Mouse (Mus musculus) MEL-GATA-1-ER (cell line): ENCODE results near the gene Serpinb3a.
A peak's percentile ranks its signal among the peaks of the same experiment; 100 is the strongest.
"Not testable (repeated sequence)": the region's sequence is repeated elsewhere in the genome, so short reads cannot be mapped to it uniquely, and the experiment has no call there.

Experiments
- DNase-seq: peaks from one replicate; pipeline ENCODE4 v3.0.0-alpha.2; 2012; ENCODE audit warnings: low read depth; ENCODE audit errors: extremely low read depth

Gene Serpinb3a

DNA sequence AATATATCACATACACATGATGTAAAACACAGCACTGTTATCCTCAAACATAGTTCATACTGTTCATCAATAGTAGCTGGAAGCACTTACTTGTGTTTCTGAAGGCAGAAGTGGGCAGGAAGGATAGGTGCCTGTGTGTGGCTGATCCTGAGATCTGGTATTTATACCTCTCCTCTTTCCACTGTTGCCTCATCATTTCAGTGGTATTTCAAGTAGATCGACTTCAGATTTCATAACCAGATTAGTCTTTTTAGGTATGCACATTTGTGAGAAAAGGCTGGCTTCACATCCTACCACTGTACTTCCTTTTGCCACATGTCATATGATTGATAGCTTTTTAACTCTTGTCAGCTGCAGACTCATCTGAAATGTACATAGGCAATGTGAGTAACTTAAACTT is at the start of gene Serpinb3a:
TSS of gene Serpinb3a (minus strand) at position 101 of the 400 bp plus-strand sequence.
- DNase-seq, result no peak

DNA sequence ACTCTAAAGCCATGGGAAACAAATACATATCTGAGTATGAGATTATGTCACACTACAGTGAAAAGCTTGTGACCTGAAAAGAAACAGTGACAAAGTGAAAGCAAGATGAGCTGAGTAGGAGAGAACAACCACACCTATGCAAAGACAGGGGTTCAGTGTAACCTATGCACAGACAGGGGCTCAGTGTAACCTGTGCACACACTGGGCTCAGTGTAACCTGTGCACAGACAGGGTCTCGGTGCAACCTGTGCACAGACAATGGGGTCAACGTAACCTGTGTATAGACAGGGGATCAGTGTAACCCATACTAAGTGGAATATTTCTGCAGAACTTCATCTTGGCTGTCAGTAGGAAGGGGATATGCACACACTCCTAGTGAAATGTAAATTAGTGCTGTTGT is 46.3 kb upstream of the Serpinb3a start:
- no peak for DNase-seq

DNA sequence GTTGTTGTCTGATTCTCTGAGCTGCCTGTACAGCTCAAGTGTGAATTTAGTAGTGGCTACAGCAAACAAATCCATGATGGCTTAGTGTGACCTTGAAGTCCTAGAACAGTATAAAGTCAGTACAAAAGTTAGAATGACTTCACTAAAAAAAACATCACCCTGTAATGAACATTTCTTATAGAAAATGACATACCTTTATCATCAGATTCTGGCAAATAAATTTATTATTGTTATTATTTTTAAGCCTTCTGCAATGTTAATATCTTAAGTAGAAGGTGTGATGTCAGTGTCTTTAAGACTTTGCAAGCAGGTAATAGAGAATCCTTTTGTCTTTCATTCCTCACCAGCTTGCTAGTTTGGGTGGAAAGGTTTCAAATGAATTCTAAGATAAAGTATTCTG is 31.3 kb upstream of the Serpinb3a start, which contains the start of gene Serpinb3d:
TSS of gene Serpinb3d (minus strand) at position 101 of the 400 bp plus-strand sequence.
- no peak for DNase-seq

DNA sequence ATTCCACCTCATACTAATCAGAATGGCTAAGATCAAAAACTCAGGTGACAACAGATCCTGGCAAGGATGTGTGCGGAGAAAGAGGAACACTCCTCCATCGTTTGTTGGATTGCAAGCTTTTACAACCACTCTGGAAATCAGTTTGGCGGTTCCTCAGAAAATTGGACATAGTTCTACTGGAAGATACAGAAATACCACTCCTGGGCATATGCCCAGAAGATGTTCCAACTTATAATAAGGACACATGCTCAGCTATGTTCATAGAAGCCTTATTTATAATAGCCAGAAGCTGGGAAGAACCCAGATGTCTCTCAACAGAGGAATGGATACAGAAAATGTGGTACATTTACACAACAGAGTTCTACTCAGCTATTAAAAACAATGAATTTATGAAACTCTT is 17.9 kb downstream of the Serpinb3a start:
- not testable (repeated sequence) for DNase-seq

DNA sequence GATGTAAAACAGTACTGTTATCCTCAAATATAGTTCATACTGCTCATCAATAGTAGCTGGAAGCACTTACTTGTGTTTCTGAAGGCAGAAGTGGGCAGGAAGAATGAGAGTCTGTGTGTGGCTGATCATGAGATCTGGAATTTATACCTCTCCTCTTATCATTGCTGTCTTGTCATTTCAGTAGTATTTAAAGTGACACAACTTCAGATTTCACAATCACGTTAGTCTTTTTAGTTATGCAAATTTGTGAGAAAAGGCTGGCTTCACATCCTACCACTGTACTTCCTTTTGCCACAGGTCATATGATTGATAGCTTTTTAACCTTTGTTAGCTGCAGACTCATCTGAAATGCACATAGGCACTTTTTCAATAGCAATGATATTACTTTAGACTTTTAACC is 26.2 kb downstream of the Serpinb3a start:
- DNase-seq, result no peak

DNA sequence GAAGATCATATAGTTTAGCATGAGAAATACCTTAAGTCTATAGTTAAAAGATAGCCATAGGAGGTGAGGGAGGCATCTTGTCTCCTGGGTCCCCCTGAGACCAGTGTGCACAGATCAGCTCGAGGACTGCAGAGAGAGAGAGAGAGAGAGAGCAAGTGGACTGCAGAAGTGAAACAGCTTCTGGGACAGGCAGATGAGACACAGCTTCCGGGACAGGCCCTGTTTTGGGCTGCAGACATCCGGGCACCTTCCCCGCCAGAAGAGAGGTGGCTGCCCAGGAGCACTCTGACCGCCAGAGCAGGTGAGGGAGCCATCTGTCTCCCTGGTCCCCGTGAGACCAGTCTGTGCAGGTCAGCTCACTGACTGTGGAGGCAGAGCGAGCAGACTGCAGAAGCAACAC is 36.9 kb downstream of the Serpinb3a start:
- no peak for DNase-seq

DNA sequence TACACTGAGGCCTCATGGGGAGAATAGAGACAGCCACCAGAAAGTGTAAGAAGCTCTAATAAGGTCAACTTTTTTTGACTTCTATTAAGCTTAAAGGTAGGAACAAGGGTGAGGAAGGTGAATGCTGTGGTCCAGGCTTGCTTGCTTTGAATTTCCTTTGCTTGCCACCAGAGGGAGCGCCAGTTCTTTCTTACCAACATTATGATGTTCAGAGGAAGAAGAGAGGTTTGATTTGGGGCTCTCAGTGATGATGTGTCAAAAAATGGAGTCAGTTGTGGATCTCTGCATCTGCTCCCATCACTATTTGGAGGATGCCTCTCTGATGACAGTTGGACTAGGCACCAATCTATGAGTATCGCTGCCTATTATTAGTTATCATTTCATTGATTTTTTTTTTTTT is 37.6 kb downstream of the Serpinb3a start:
- DNase-seq, result peak; percentile 29

DNA sequence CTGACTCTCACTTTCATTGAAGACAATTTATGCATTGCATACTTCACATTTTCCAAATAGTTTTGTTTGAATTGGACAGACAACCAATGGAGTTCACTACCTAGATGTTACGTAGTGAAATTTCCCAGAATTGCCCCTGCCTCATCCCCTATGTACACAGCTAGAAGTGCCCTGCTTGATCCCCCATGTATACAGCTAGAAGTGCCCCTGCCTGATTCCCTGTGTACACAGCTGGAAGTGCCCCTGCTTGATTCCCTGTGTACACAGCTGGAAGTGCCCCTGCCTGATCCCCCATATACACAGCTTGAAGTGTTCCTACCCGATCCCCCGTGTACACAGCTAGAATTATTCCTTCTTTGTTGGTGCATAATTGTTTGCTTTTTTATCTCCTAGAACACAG is 45.8 kb downstream of the Serpinb3a start:
- no peak for DNase-seq

DNA sequence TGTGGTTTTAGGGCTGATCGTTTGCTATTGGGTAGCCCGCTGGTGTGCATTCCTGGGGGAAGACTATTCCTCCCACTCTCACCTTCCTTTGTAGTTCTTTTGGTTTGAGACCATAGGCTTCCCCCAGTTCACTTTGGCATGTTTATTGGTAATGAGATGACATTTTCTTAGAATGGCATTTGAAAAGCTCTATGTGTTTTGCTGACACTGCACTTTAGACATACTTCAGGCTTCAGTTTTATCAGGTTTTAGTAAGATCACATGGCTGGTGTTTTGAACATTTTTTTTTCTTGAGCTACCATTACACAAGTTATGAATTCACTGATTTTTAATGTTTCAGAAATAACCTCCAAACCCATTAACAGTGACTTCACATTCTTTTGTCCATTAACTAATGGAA is 50.3 kb downstream of the Serpinb3a start:
- DNase-seq, result no peak

DNA sequence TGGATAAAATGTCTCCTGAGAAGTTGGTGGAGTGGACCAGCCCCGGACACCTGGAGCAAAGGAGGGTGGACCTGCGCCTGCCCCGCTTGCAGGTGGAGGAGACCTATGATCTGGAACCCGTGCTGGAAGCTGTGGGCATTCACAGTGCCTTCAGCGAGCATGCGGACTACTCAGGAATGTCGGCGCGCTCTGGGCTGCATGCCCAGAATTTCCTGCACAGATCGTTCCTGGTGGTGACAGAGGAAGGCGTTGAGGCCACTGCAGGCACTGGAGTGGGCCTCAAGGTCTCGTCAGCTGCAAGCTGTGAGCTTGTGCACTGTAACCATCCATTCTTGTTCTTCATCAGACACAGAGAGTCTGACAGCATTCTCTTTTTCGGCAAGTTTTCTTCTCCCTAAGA is 51.7 kb downstream of the Serpinb3a start:
- no peak for DNase-seq
